Mouse (Mus musculus) neural tube, embryonic 13.5 days (tissue): ENCODE data around the gene Atg101. TPM values are rescaled to one million over a fixed set of nuclear protein-coding genes. Genes with fewer than 3 reads are reported as not detected.
"Not testable (repeated sequence)": the region's sequence is repeated elsewhere in the genome, so short reads cannot be mapped to it uniquely, and the experiment has no call there.

Experiments
- ATAC-seq: fragments of 200-750 bp; cut with Nextera tagmentation; 2 replicates; pipeline ENCODE4 v1.8.0; 2017; ENCODE audit warnings: low read depth, mild to moderate bottlenecking, moderate TSS enrichment, moderate library complexity
- H3K27ac ChIP-seq: fragments of 300-500 bp; sonication (generic); replicated peaks from 2 replicates; pipeline ENCODE4 v1.5.1; 2015; ENCODE audit warnings: moderate library complexity, mild to moderate bottlenecking, inconsistent platforms
- H3K27me3 ChIP-seq: fragments of 300-500 bp; sonication (generic); 2 replicates; pipeline ENCODE4 v1.6.1; 2015; ENCODE audit warnings: mild to moderate bottlenecking, inconsistent platforms
- H3K36me3 ChIP-seq: fragments of 300-500 bp; sonication (generic); 2 replicates; pipeline ENCODE4 v1.6.1; 2015; ENCODE audit warnings: mild to moderate bottlenecking, inconsistent platforms
- H3K4me1 ChIP-seq: fragments of 300-500 bp; sonication (generic); replicated peaks from 2 replicates; pipeline ENCODE4 v1.6.1; 2015; ENCODE audit warnings: inconsistent platforms
- H3K4me2 ChIP-seq: fragments of 300-500 bp; sonication (generic); 2 replicates; pipeline ENCODE4 v1.6.1; 2015; ENCODE audit warnings: inconsistent platforms, mild to moderate bottlenecking, moderate library complexity
- H3K4me3 ChIP-seq: fragments of 300-500 bp; sonication (generic); 2 replicates; pipeline ENCODE4 v1.5.1; 2015; ENCODE audit warnings: mild to moderate bottlenecking, inconsistent platforms
- H3K9ac ChIP-seq: fragments of 300-500 bp; sonication (generic); 2 replicates; pipeline ENCODE4 v1.6.1; 2015; ENCODE audit warnings: moderate library complexity, mild to moderate bottlenecking, inconsistent platforms
- H3K9me3 ChIP-seq: fragments of 300-500 bp; sonication (generic); 2 replicates; pipeline ENCODE4 v1.6.1; 2016; ENCODE audit warnings: inconsistent platforms
- WGBS: fragments of 180-500 bp; shearing (Covaris S2); methylation state at CpG from one replicate; pipeline ENCODE4 v1.1.7; 2015; 5-methylcytosine and 5-hydroxymethylcytosine counted together
- polyA plus RNA-seq: library from polyadenylated mRNA; unstranded; fragments of >200 nt; fragmentation: Nextera tagmentation; extraction: Ambion mirVana; gene quantifications from 2 replicates; pipeline ENCODE4 v1.2.1, GENCODE M21; 2015

Atg101 gene
- polyA plus RNA-seq, 1 experiment from 2014 or later, result 84.7 TPM

- 89% methylated on average over 6 of the region's 6 CpGs for WGBS
- Histone ChIP-seq H3K27me3 (peaks cover 3% of the 10 kb centered on the region; the same call in 1 of the 2 replicates), H3K36me3 (no peaks in the 10 kb centered on the region), H3K4me3 (no peak overlapping the region), H3K9me3 (no peaks in the 10 kb centered on the region), H3K4me2 (no peak overlapping the region), H3K4me1 (peaks cover 13% of the 10 kb centered on the region), H3K9ac (no peak overlapping the region), H3K27ac (no peak overlapping the region)
- ATAC-seq, result no peak
Observed at GRCm38 (mm10) chr15:101320010-101320617, 36.0 kb downstream of the Atg101 start.

DNA sequence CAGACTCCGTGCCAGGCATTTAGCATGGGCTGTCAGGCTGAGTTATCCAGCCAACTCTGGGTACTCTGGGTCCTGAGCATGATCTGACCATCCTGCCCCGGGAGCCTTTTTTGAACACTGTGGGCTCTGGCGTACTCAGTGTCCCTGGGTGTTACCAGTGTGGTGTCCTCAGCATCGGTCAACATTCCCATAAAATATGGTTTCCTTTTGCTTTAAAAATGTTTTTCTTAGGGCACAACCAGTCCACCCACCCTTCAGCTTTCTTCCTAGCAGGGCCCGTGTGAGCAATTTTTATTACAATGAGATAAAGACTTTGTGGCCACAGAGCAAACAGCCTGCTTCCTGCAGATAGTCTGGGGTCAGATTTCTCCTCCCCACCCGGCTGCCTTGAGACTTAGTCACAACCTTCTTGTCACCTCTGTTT lies 36.6 kb downstream of the Atg101 start:
- Histone ChIP-seq H3K27ac (no peak overlapping the region), H3K9ac (no peak overlapping the region), H3K4me3 (no peak overlapping the region), H3K4me1 (peaks cover 11% of the 10 kb centered on the region), H3K36me3 (no peaks in the 10 kb centered on the region), H3K27me3 (peaks cover 3% of the 10 kb centered on the region; the same call in 1 of the 2 replicates), H3K9me3 (no peaks in the 10 kb centered on the region), H3K4me2 (no peak overlapping the region)
- ATAC-seq, result no peak
- 61% methylated on average over 6 of the region's 6 CpGs for WGBS

DNA sequence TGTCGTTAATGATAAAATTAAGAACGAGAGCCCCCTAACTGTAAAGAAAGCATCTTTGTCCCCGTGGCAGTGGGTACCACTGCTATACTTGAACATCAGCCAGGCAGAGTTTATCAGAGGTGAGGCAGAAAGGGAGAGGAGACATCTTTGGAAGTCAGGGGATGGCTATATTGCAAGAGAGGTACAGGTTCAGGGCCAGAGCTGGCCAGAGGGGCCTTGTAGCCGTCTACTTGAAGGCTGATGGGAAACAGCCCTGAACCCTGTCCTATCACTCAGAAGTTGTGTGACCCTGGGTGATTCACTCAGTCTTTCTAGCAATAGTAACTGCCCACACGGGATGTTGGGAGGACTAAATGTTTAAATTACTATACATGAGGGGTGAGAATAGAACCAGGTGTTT lies 37.1 kb downstream of the Atg101 start:
- Histone ChIP-seq H3K27ac (no peak overlapping the region), H3K9me3 (no peaks in the 10 kb centered on the region), H3K4me3 (no peak overlapping the region), H3K36me3 (no peaks in the 10 kb centered on the region), H3K4me1 (peaks cover 6% of the 10 kb centered on the region), H3K9ac (no peak overlapping the region), H3K4me2 (no peak overlapping the region), H3K27me3 (peaks cover 3% of the 10 kb centered on the region; the same call in 1 of the 2 replicates)
- WGBS, result 72% methylated on average over 5 of the region's 5 CpGs
- no peak for ATAC-seq

- Histone ChIP-seq H3K4me3 (no peak overlapping the region), H3K4me1 (no peaks in the 10 kb centered on the region; the same call in 1 of the 2 replicates), H3K9me3 (no peaks in the 10 kb centered on the region), H3K27me3 (0 out of 2 replicates have a peak, but pooled peaks cover under 1% of the 10 kb centered on the region), H3K27ac (no peak overlapping the region), H3K9ac (no peak overlapping the region), H3K4me2 (no peak overlapping the region), H3K36me3 (no peaks in the 10 kb centered on the region)
- 82% methylated on average over 5 of the region's 5 CpGs for WGBS
- no peak for ATAC-seq
Observed at GRCm38 (mm10) chr15:101322106-101322505, 38.0 kb downstream of the Atg101 start.

DNA sequence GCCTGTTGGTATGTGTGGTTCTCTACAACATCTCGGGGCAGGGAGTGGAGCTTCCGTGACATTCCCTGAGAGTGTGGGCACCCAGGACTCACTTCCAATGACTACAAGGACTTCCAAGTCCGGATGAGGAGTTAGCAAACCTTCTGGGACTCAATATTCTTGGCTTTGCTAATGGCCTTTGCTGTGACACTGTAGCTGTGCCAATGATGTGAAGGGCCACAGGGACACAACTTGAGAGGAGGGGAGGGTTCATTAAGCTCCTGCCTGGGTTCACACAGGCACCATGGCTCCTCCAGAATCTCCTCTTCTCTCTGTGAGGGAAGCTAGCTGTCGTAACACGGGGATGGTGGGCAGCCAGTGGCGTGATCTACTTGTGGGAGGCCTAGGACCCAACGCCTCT lies 38.6 kb downstream of the Atg101 start:
- ATAC-seq, result no peak
- Histone ChIP-seq H3K4me1 (no peaks in the 10 kb centered on the region; the same call in 1 of the 2 replicates), H3K9ac (no peak overlapping the region), H3K9me3 (no peaks in the 10 kb centered on the region), H3K27me3 (no peaks in the 10 kb centered on the region), H3K4me3 (no peak overlapping the region), H3K27ac (no peak overlapping the region), H3K4me2 (no peak overlapping the region), H3K36me3 (no peaks in the 10 kb centered on the region)
- WGBS, result 90% methylated on average over 7 of the region's 7 CpGs

DNA sequence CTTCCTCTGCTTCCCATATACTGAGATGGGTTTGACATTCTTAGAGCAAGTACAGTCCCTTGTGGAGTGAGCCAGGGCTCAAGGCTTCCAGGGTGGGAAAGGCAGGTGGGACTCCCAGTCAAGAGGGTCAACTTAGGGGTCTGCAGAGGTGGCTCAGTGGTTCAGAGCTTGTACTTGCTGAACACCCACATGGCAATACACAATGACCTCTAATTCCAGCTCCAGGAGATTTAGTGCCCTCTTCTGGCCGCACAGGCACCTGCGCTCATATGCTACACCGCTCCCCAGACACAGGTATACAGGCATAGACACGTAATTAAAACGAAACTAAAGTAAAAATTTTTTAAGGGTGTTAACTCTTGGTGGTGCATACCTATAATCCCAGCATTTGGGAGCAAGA lies 39.4 kb downstream of the Atg101 start:
- ATAC-seq, result no peak
- Histone ChIP-seq H3K9ac (no peak overlapping the region), H3K4me1 (no peaks in the 10 kb centered on the region; the same call in 1 of the 2 replicates), H3K4me2 (no peak overlapping the region), H3K9me3 (no peaks in the 10 kb centered on the region), H3K4me3 (no peak overlapping the region), H3K27ac (no peak overlapping the region), H3K36me3 (no peaks in the 10 kb centered on the region), H3K27me3 (no peaks in the 10 kb centered on the region)
- 94% methylated on average over 5 of the region's 5 CpGs for WGBS

DNA sequence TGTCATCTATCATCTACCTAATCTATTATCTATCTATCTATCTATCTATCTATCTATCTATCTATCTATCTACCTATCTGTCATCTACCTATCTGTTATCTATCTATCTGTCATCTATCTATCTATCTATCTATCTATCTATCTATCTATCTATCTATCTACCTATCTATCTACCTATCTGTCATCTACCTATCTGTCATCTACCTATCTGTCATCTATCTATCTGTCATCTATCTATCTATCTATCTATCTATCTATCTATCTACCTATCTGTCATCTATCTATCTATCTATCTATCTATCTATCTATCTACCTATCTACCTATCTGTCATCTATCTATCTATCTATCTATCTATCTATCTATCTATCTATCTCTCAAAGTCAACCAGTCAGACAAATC lies 40.3 kb downstream of the Atg101 start:
- not testable (repeated sequence) for H3K4me1 ChIP-seq, ATAC-seq, H3K4me3 ChIP-seq, H3K27ac ChIP-seq, H3K4me2 ChIP-seq, H3K9me3 ChIP-seq, H3K9ac ChIP-seq, H3K27me3 ChIP-seq, H3K36me3 ChIP-seq

GRCm38 (mm10) chr15:101325991-101326534 lies 42.0 kb downstream of the Atg101 start:
- Histone ChIP-seq H3K27ac (no peak overlapping the region), H3K9me3 (no peaks in the 10 kb centered on the region), H3K27me3 (no peaks in the 10 kb centered on the region), H3K36me3 (no peaks in the 10 kb centered on the region), H3K4me2 (no peak overlapping the region), H3K4me3 (no peak overlapping the region), H3K9ac (no peak overlapping the region), H3K4me1 (peaks cover 4% of the 10 kb centered on the region; the same call in 1 of the 2 replicates)
- no peak for ATAC-seq
- 35% methylated on average over 10 of the region's 10 CpGs for WGBS

- WGBS, result 6% methylated on average over 6 of the region's 6 CpGs
- 0 out of 2 replicates have a peak, but pooled peaks have one; percentile 12 for ATAC-seq
Observed at GRCm38 (mm10) chr15:101327282-101327681, 43.2 kb downstream of the Atg101 start.

GRCm38 (mm10) chr15:101328876-101329563 lies 44.9 kb downstream of the Atg101 start:
- Histone ChIP-seq H3K27ac (0 out of 2 replicates have a peak overlapping the region, but pooled peaks have one; percentile 46), H3K4me3 (no peak overlapping the region), H3K4me2 (no peak overlapping the region), H3K36me3 (no peaks in the 10 kb centered on the region), H3K9me3 (no peaks in the 10 kb centered on the region), H3K27me3 (no peaks in the 10 kb centered on the region), H3K4me1 (peaks cover 4% of the 10 kb centered on the region; the same call in 1 of the 2 replicates), H3K9ac (no peak overlapping the region)
- ATAC-seq, result no peak
- 61% methylated on average over 3 of the region's 3 CpGs for WGBS

More at GRCm38 (mm10) chr15:101327282-101327681, 43.2 kb downstream of the Atg101 start:
- Histone ChIP-seq H3K4me3 (no peak overlapping the region), H3K36me3 (no peaks in the 10 kb centered on the region), H3K9ac (no peak overlapping the region), H3K27me3 (no peaks in the 10 kb centered on the region), H3K4me1 (peaks cover 4% of the 10 kb centered on the region; the same call in 1 of the 2 replicates), H3K4me2 (no peak overlapping the region), H3K9me3 (no peaks in the 10 kb centered on the region), H3K27ac (no peak overlapping the region)

DNA sequence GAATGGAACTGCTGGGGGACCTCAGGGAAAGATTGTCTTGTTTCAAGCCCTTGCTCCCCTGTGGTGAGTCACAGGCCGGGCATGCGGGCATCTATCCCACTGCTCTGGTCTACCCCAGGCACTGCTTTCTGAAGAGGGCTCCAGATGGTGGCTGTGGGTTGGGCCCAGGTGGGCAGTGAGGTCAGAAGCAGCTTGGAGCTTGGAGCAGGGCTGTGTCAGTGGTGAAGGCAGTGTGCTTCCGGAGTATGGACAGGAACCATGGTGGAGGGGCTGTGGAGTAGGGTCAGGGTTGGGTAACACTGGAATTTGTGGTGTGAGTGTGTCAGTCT lies 45.5 kb downstream of the Atg101 start:
- 60% methylated on average over 3 of the region's 3 CpGs for WGBS
- ATAC-seq, result no peak

DNA sequence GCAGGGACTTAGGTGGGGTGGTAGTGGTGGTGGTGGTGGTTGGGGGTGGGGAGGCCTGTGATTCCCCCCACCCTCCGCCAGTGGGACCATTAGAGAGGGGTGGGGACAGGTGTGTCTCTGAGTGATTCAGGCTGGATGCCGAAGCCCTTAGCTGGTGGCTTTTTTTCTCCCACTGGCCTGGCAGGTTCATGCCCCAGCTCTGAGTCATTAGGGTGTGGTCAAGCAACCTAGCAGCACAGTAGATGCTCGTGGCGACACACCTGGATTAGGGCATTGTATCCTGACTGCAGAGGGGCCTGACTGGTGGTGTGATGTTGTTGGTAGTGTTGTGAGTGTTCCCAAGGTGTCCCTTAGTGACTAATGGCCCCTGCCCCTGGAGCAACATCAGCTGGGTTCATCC lies 47.0 kb downstream of the Atg101 start:
- no peak for ATAC-seq
- 85% methylated on average over 4 of the region's 4 CpGs for whole genome bisulfite sequencing

More for the DNA sequence above, 45.5 kb downstream of the Atg101 start:
- Histone ChIP-seq H3K4me2 (no peak overlapping the region), H3K4me1 (peaks cover 4% of the 10 kb centered on the region; the same call in 1 of the 2 replicates), H3K27me3 (no peaks in the 10 kb centered on the region), H3K9ac (no peak overlapping the region), H3K4me3 (no peak overlapping the region), H3K9me3 (no peaks in the 10 kb centered on the region), H3K27ac (no peak overlapping the region), H3K36me3 (no peaks in the 10 kb centered on the region)

More for the DNA sequence above, 47.0 kb downstream of the Atg101 start:
- no peaks in the 10 kb centered on the region for H3K27me3 ChIP-seq
- H3K4me2 ChIP-seq, result no peak overlapping the region
- H3K4me1 ChIP-seq, result peaks cover 4% of the 10 kb centered on the region; the same call in 1 of the 2 replicates
- H3K4me3 ChIP-seq, result no peak overlapping the region
- H3K9ac ChIP-seq, result no peak overlapping the region
- no peaks in the 10 kb centered on the region for H3K9me3 ChIP-seq
- no peaks in the 10 kb centered on the region for H3K36me3 ChIP-seq
- no peak overlapping the region for H3K27ac ChIP-seq
